16 mouse cellular contexts compared by ENCODE assay signal in the genomic region with DNA sequence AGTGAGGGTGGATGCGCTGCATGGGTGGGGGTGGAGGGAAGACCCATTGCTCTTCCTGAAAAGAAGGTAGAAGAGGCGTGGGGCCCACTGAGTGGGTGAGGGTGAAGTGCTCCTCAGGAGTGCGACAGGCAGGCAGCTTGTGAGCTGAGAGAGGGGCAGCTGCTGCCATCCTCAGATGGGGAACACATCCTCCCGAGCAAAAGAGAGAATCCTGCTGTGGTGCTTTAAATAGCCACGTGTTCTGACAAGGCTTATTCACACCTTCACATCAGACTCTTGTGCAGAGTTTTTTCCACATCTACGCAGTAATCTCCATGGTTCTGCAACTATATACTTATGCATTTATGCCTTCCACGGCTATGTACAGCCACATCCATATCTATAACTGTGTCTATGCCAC. TPM values are rescaled to one million over a fixed set of nuclear protein-coding genes. Genes with fewer than 3 reads are reported as not detected.
DNase-seq lines count a peak whose midpoint lies in the region.
"Had no signal": no experiment of that assay in that cellular context is flagged by ENCODE, and none has a peak within 500 bp of the region (broad histone marks: within the 10 kb centered on the region; RNA-seq: fewer than 3 reads in every experiment).

No protein-coding gene starts in this region.

- peak; percentile 27 to 36 for DNase-seq in frontal cortex, adult 2 months (ENCODE audit: extremely low spot score in 1 of 2, low spot score in 1 of 2)
- DNase-seq in frontal cortex, postnatal 14 days (ENCODE audit: low spot score in 2 of 2) = no peak
- peak; percentile 8 to 67 for DNase-seq in left cerebral cortex, postnatal 25 days (ENCODE audit: low spot score in 2 of 2)
- DNase-seq in left cerebral cortex, postnatal 4 days = no peak
- DNase-seq in right cerebral cortex, adult 18-20 months = peak; percentile 51
- DNase-seq in right cerebral cortex, postnatal 25 days = no peak
- DNase-seq in telencephalon, adult 2 months (ENCODE audit: low read depth, low spot score) = peak; percentile 35
- DNase-seq in thymus, postnatal 10 days (ENCODE audit: low spot score in 2 of 2) = no peak
- DNase-seq: adrenal gland, adult 2 months; adrenal gland, postnatal 14 days; cerebellum, adult 18-20 months; cerebellum, adult 9-11 months; cerebellum, postnatal 25 days; gastrocnemius, adult 2 months; gastrocnemius, postnatal 14 days; heart, adult 11 months had no signal

- intact Hi-C loops in left cerebral cortex, postnatal 25 days (cut with DNase I) = no loop called here
- intact Hi-C loops in left cerebral cortex, postnatal 4 days (cut with DNase I) = no loop called here

RNA-seq across cellular contexts. Expression of gene Pja1, which starts 49.1 kb away (rescaled TPM):
- 217 and 218 TPM in 2 replicates for polyA plus RNA-seq in frontal cortex, adult 2 months (2012; rRNA removed)
- 100 to 1,000 TPM; 198 to 217 TPM for total RNA-seq in left cerebral cortex, postnatal 25 days (2021)
- 100 to 1,000 TPM; 171 to 197 TPM for total RNA-seq in left cerebral cortex, postnatal 4 days (2021)

Comparison
In these comparisons a context has a peak if more than half of its experiments do, and no peak if none do; other contexts are left out.
1. DNase-seq: peak in frontal cortex, adult 2 months (2 of 2), left cerebral cortex, postnatal 25 days (2 of 2), right cerebral cortex, adult 18-20 months (single experiment) and telencephalon, adult 2 months (single experiment); none in frontal cortex, postnatal 14 days (0 of 2), left cerebral cortex, postnatal 4 days (single experiment), right cerebral cortex, postnatal 25 days (single experiment) and thymus, postnatal 10 days (0 of 2).